ENCODE assay signal across 8 mouse cellular contexts in genomic region chr11:121434156-121435155, GRCm38 (mm10). TPM values are rescaled to one million over a fixed set of nuclear protein-coding genes. Genes with fewer than 3 reads are reported as not detected.
DNase-seq lines count a peak whose midpoint lies in the region; ATAC-seq lines count a peak whose summit lies in the region.

Gene Fn3k (plus strand): TSS chr11:121434913.

- peak within 1 kb of the TSS; percentile 61 for H3K9ac ChIP-seq in hindbrain, embryonic 12.5 days

- DNase-seq in MN1 (ENCODE audit: low spot score) = peak; percentile 83
- DNase-seq in cerebellum, adult 9-11 months = peak; percentile 98
- peak; percentile 90 to 93 for DNase-seq in frontal cortex, postnatal 10 days (ENCODE audit: low spot score in 2 of 2)
- peak; percentile 86 to 93 for DNase-seq in layer of hippocampus, postnatal 14 days (ENCODE audit: low spot score in 2 of 2)
- peak; percentile 92 for DNase-seq in lung, postnatal 10 days
- peak; percentile 61 for DNase-seq in ovary, postnatal 14 days (ENCODE audit: low spot score)
- peak; percentile 95 for DNase-seq in thymus, postnatal 10 days (ENCODE audit: low spot score in 2 of 2)

- 9% methylated on average over 30 of the region's 30 CpGs for WGBS in hindbrain, embryonic 12.5 days

- ATAC-seq in hindbrain, embryonic 12.5 days (ENCODE audit: low FRiP score) = peak; percentile 95

- H3K4me2 ChIP-seq in hindbrain, embryonic 12.5 days (replicated peaks) = peak within 1 kb of the TSS; percentile 73

- no peaks in the 10 kb centered on the region for H3K27me3 ChIP-seq in hindbrain, embryonic 12.5 days

- peaks cover 17% of the 10 kb centered on the region for H3K4me1 ChIP-seq in hindbrain, embryonic 12.5 days

- H3K4me3 ChIP-seq in hindbrain, embryonic 12.5 days = peak within 1 kb of the TSS; percentile 44

- H3K36me3 ChIP-seq in hindbrain, embryonic 12.5 days = peaks cover 9% of the 10 kb centered on the region; the same call in 1 of the 2 replicates

- peak within 1 kb of the TSS; percentile 62; the same call in 1 of the 2 replicates for H3K27ac ChIP-seq in hindbrain, embryonic 12.5 days

- no peaks in the 10 kb centered on the region for H3K9me3 ChIP-seq in hindbrain, embryonic 12.5 days (replicated peaks)

RNA-seq across cellular contexts. Expression of gene Fn3k, which starts in this region (rescaled TPM):
- 1.9 and 2.8 TPM in 2 replicates for polyA plus RNA-seq in hindbrain, embryonic 12.5 days (2016; fragmentation: Nextera tagmentation; extraction: Ambion mirVana)
- total RNA-seq in layer of hippocampus, postnatal 14 days (2021) = 10 to 100 TPM; 26.4 to 27.7 TPM

Comparison
In these comparisons a context has a peak if more than half of its experiments do, and no peak if none do; other contexts are left out.
1. Peak in every context shown above with its lines: DNase-seq, ATAC-seq, H3K4me3 ChIP-seq and H3K27ac ChIP-seq.